Mouse (Mus musculus): ENCODE results near the gene Kidins220.

- TF ChIP-seq POLR2A (IDR thresholded peaks at IDR 0.05; ENCODE audit: extremely low read depth, insufficient read depth, low read length) (no peak), CTCF (IDR thresholded peaks at IDR 0.05; ENCODE audit: extremely low read depth, insufficient read depth, low read length) (no peak)
Observed at GRCm38 (mm10) chr12:25097052-25097209, 122.2 kb downstream of the Kidins220 start, which contains the start of gene Id2.

Measured in cortical plate, adult 2 months (tissue).